Mouse (Mus musculus) midbrain, embryonic 15.5 days (tissue): ENCODE data around the gene Napb. TPM values are rescaled to one million over a fixed set of nuclear protein-coding genes. Genes with fewer than 3 reads are reported as not detected.

Experiments used
- polyA plus RNA-seq: library from polyadenylated mRNA; unstranded; fragments of >200 nt; fragmentation: Nextera tagmentation; extraction: Ambion mirVana; gene quantifications from 2 replicates; pipeline ENCODE4 v1.2.1, GENCODE M21; 2015

Gene Napb
- polyA plus RNA-seq, 1 experiment from 2014 or later: 85.2 TPM

Other genes starting within 250 kb of the Napb start
- gene Nxt1, start 59.9 kb downstream of the Napb start, polyA plus RNA-seq: 37.4 and 39.5 TPM in 2 replicates
- gene Gzf1, start 51.4 kb downstream of the Napb start, polyA plus RNA-seq: 14.8 and 15.3 TPM in 2 replicates
- gene Cstl1, start 17.9 kb upstream of the Napb start, polyA plus RNA-seq: not detected in 2 replicates
- gene Cst11, start 39.0 kb upstream of the Napb start, polyA plus RNA-seq: not detected in 2 replicates
- not detected in 2 replicates for gene 8030411F24Rik, start 49.5 kb upstream of the Napb start, polyA plus RNA-seq
- gene Cst12, start 56.9 kb upstream of the Napb start, polyA plus RNA-seq: not detected in 2 replicates
- gene Cst8, start 66.3 kb upstream of the Napb start, polyA plus RNA-seq: not detected in 2 replicates
- gene Cst13, start 87.6 kb upstream of the Napb start, polyA plus RNA-seq: not detected in 2 replicates
- not detected in 2 replicates for gene Cst9, start 102.7 kb upstream of the Napb start, polyA plus RNA-seq
- gene 9230104L09Rik, start 132.6 kb upstream of the Napb start, polyA plus RNA-seq: not detected in 2 replicates
- 514 and 563 TPM in 2 replicates for gene Cst3, start 143.2 kb upstream of the Napb start, polyA plus RNA-seq